12 mouse cellular contexts compared by ENCODE assay signal in the genomic region with DNA sequence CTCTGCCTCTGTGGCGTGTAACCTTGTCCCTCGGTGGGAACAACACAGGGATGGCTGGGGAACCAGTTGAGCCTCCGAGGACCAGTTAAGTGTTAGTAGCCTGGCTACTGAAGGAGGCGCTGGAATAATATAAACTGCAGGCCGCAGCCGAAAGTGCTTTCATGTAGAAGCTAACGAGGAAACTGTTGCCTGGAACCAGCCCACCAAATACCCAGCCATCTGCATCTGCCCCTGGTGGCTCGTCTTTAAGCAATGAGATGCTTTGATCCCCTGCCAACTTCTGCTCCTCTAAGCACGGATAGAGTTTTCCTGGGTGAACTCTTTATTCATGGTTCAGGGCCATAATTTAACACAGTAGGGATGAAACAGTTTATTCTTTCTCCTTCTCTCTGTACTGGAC.
A peak's percentile ranks its signal among the peaks of the same experiment; 100 is the strongest.
DNase-seq lines count a peak whose midpoint lies in the region.
"Had no signal": no experiment of that assay in that cellular context is flagged by ENCODE, and none has a peak within 500 bp of the region (broad histone marks: within the 10 kb centered on the region; RNA-seq: fewer than 3 reads in every experiment).

No protein-coding gene starts in this region.

- intact Hi-C loops in left cerebral cortex, postnatal 4 days (cut with DNase I): no loop called here

- peak; percentile 82 to 83 for DNase-seq in cerebellum, postnatal 10 days
- DNase-seq in cerebellum, adult 9-11 months: no peak
- peak; percentile 77 for DNase-seq in left cerebral cortex, postnatal 4 days
- DNase-seq in left cerebral cortex, adult 9 months (ENCODE audit: low spot score in 2 of 2): no peak
- DNase-seq in right cerebral cortex, postnatal 14 days: peak; percentile 9
- no peak for DNase-seq in right cerebral cortex, adult 2 months (ENCODE audit: low spot score in 2 of 2)
- no peak for DNase-seq in B cell, adult 2 months
- DNase-seq: adrenal gland, postnatal 10 days; gastrocnemius, postnatal 14 days; kidney, adult 9 months; kidney, postnatal 4 days; thymus, postnatal 25 days had no signal

Comparison
In these comparisons a context has a peak if more than half of its experiments do, and no peak if none do; other contexts are left out.
1. DNase-seq: peak in cerebellum, postnatal 10 days (2 of 2), left cerebral cortex, postnatal 4 days (single experiment) and right cerebral cortex, postnatal 14 days (single experiment); none in cerebellum, adult 9-11 months (single experiment), left cerebral cortex, adult 9 months (0 of 2), right cerebral cortex, adult 2 months (0 of 2) and B cell, adult 2 months (0 of 2).